Mouse (Mus musculus): Measurements from ENCODE around the gene Ralgapb.

The Ralgapb gene

DNA sequence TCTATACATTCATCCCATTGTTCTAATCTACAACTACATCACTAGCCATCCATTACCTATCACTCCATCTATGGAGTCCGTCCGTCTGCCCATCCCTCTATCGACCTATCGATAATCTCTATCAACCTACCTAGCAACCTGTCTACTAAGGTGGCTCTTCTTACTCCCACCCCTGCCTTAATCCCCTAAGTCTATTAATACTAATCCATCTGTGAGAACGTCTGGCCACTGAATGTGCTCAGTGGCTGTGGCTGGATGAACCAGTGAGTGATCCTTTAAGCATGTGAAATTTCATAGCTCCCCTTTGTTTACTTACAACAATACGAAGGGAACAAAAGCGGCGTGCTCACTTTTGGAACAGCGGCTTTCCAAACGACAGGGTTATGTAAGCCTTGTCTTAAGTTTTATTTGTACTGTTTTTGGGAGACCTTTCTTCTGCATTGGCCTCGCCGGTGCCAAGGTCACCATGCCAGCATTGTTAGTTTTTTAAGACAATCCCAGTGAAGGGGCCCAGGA is 104.2 kb downstream of the Ralgapb start:
- in situ Hi-C loops (cut with MboI, MseI) = no loop called here

DNA sequence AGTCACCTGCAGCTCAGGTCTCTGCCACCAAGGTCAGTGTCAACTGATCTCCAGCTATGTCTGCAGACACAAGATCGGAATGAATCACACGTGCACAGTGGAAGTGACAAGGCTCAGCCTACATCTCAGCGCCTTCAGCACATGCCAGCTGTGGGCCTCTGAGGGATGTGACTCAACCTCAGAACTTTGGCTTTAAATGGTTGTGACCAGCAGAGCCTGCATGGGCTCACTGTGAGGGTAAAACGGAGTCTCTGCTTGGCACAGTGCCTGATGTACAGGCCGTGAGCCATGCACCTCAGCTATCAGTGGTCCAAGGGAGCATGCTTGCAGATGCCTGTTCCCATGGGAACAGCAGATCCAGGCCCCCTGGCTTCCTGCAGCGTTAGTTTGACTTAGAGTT is 108.9 kb downstream of the Ralgapb start:
- in situ Hi-C loops (cut with MboI, MseI) = no loop called here

DNA sequence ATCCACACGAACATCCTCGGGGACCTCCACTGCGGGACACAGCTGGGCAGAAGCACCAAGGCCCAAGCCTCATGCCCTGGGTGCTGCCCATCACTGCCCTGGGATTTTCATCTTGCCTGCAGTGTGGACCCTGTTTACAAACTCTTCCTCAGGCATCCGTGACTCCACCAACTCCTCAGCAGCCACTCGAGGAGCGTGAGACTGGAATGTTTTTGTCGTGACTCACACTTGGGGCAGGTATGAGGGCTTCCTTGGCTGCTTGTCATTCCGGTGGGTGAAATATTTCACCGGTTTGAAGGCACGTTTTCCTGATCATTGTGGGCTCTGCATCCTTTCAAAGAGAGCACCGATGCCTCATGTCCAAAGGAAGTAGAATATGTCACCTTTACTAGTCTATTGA is 109.4 kb downstream of the Ralgapb start:
- in situ Hi-C loops (cut with MboI, MseI) = no loop called here

DNA sequence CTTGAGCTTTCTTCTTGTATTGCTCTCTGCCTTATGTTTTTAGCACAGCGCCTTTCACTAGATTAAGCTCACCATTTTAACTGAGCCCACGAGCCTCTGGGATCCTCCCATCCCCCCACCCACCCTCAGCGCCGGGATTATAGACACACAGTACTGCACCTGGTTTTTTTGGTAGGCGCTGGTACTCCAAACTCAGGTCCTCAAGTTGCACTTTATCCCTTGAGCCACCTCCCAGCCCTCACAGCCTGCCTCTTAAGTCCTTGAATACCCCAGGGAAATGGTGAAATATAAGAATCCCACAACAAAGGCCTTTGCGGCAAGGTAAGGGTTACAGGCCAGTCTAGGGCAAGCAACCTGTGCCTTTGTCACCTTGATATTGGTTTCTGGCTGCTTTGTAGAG is 110.2 kb downstream of the Ralgapb start:
- in situ Hi-C loops (cut with MboI, MseI) = no loop called here

DNA sequence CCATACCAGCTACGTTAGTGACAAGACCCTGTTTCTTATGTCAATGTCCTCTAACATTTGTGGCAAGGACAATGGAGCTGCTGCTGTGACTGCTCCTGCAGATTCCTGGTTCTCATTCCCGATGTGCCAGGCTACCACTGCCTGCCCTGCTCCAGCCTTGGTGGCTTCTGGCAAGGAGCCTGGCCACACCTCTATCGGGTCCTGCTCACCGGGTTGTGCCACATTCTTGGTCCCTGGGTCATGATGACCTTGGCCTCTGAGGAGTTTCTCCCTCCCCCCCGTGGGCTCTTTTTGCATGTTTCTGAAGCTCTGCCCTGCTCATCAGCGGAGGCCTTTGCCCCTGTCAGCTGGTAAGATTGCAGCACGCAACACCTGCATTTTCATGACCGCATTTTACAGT is 113.4 kb downstream of the Ralgapb start:
- in situ Hi-C loops (cut with MboI, MseI) = no loop called here

DNA sequence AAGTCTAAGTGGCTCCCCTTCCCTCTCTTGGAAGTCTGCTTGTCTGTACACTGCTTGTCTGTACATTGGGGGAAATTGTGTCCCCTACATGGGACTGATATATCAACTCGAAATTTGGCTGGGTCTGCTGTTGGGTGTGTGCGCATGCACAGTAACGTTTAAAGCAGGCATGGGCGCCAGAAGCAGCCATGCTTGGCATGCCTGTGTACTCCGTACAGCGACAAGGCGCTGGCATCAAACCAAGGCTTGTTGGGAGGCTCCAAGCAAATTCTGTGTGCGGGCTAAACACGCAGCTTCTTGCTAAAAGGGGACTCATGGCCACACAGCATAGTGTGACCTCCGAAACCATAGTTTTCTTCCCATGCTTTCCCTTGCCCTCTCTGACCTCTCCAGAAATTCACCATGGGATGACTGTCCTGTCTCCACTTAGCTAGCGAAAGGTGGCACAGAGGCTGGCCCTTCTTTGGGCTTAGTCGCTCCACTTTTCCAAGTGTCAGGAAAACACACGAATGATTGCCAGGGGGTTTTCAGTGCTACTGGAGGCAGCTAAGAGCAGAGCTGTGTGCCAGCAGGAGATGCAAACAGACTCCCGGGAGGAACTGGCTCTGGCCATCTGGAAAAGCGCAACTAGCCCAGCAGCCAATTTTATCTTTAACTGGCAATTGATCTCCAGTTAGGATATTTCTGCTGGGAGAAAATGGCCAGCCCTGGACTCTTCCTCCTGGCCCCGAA is 114.6 kb downstream of the Ralgapb start:
- in situ Hi-C loops (cut with MboI, MseI) = no loop called here

DNA sequence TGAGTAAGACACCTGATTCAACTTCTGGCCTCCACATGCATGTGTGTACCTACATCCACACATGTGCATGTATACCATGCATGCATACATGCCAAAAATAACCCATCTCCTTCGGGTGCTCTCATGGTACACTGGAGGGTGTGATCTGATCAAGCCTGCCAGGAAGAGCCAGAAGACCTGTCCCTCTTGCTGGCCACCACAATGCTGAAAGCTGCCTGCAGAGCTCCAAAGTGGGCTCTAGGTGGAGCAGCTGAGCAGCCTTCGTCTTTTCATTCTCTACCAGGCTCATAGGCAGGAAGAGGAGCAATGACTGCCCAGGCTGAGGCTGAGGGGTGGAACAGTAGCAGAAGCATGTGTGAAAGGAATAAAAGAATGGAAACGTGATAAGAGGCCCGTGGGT is 124.4 kb downstream of the Ralgapb start:
- in situ Hi-C loops (cut with MboI, MseI) = loop anchor here (25.0 kb wide), 1 partner anchor 328 kb away; no protein-coding TSS in a partner anchor

DNA sequence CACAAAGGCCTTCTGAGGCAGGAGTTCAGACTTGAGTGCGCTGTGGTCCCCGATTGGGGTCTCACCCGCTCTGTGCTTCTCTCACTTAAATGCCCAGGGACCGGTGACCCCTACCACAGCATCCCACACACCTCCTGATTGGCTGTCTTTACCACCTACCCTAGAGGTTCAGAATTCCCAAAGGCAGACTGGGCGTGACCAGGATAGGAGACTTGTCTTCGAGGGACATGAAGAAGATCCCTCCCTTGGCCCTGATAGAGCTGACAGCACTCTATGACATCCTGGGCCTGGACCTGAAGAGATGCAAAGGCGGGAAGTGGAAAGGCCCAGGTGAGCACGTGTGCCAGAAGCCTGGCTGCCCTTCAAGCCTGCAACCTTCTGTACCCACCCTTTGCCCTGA is 124.9 kb downstream of the Ralgapb start:
- in situ Hi-C loops (cut with MboI, MseI) = loop anchor here (25.0 kb wide), 1 partner anchor 328 kb away; no protein-coding TSS in a partner anchor

DNA sequence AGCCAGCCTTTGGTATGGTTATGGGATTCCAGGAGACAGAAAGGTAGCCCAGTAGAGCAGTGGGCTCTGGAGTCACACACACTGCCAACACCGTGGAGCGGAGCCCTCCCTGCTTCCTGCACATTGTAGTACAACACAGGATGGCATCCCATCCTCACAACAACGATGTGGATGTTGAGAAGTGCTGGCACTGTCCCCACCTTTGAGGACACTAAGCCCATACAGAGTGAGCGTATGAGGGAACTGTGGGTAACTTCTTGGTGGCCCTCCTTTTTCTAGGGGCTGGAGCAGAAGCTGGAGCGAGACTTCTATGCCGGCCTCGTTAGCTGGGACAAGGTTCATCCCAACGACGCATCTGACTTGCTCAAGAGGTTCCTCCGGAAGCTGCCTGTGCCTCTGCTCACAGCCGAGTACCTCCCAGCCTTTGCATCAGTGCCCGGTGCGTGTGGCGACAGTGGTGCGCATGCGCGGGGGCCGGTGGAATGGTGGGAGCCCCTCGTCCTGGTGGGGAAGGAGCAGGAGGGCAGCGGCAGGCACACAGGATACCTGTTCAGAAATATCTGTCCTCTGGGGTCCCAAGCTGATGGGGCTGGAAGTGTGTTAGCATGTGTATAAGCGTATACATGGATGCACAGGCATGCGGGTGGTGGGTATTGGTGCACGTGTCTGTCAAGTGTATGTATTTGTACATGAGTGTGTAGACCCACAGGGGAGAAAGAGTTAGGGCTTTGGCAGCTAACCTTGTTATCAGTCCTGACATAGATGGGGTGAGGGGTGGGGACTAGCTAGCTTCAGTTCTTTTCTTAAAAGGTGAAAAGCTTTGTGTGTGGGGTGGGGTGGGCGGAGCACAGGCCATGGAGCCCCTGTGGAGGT is 130.0 kb downstream of the Ralgapb start:
- in situ Hi-C loops (cut with MboI, MseI) = loop anchor here (5.0 to 25.0 kb wide), 3 partner anchors 113 to 323 kb away; no protein-coding TSS in a partner anchor

DNA sequence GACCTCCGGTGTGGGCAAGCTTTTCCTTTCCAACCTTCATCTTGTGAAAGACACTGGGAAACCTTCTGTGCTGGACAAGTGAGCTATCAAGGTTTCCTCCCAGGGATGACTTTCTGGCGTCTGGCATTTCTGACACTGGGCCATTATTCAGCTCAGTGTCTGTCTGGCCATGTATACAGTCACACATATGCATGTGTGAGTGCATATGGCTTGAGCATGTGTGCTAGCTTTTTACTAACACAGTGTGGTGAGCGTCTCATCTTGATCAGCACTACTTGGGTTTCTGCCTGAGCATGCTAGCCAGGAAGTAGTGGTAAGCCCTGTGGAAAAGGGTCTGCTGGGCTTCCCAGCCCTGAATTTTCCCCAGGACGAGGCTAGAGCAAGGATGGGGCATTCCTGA is 131.6 kb downstream of the Ralgapb start:
- in situ Hi-C loops (cut with MboI, MseI) = loop anchor here (5.0 to 25.0 kb wide), 3 partner anchors 111 to 321 kb away; no protein-coding TSS in a partner anchor

DNA sequence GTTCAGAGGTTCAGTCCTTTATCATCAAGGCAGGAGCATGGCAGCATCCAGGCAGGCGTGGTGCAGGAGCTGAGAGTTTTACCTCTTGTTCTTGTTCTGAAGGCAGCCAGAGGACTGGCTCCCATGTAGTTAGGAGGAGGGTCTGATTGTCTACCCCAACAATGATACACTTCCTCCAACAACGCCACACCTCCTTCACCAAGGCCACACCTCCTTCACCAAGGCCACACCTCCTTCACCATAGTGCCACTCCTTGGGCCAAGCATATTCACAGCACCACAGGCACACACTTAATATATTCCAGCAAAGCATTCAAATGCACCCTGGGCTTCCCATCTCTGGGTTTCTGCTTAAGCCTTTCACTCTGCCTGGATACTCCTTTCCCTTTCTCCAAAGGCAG is 135.6 kb downstream of the Ralgapb start:
- in situ Hi-C loops (cut with MboI, MseI) = loop anchor here (25.0 kb wide), 1 partner anchor 317 kb away; no protein-coding TSS in a partner anchor

DNA sequence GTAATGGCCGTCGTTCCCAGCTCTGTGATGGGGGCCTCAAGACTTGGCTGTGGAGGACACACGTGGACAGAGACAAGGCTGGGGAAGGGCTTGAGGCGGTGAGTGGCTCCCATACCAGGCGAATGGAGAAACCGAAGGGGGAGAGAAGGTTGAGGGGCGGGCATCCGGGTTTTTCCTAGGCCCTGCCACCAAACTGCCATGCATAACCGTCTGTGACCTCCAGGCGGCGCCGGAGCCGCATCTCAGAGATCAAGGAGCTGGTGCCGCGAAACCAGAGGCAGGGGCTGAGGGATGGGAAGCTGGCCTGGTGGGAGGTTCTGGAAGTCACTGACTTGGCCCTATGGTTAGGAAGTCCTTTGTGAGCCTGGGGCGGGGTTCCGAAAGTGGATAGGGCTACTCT is 137.1 kb downstream of the Ralgapb start:
- in situ Hi-C loops (cut with MboI, MseI) = loop anchor here (25.0 kb wide), 1 partner anchor 316 kb away; no protein-coding TSS in a partner anchor
